Mouse (Mus musculus): ENCODE results near the gene Snx29.

Gene Snx29

GRCm38 (mm10) chr16:11646745-11647289 is 324.1 kb downstream of the Snx29 start:
- no peak for DNase-seq

- peak; percentile 66 for DNase-seq
Measured at GRCm38 (mm10) chr16:11648169-11648688, 325.5 kb downstream of the Snx29 start.

GRCm38 (mm10) chr16:11652686-11653366 is 330.1 kb downstream of the Snx29 start:
- no peak for DNase-seq

GRCm38 (mm10) chr16:11655893-11656292 is 333.2 kb downstream of the Snx29 start:
- no peak for DNase-seq

GRCm38 (mm10) chr16:11657111-11657510 is 334.4 kb downstream of the Snx29 start:
- no peak for DNase-seq

GRCm38 (mm10) chr16:11659111-11659720 is 336.5 kb downstream of the Snx29 start:
- DNase-seq, result no peak

- DNase-seq, result no peak
Measured at GRCm38 (mm10) chr16:11664896-11665705, 342.4 kb downstream of the Snx29 start.

- peak; percentile 55 for DNase-seq
Measured at GRCm38 (mm10) chr16:11665869-11666268, 343.2 kb downstream of the Snx29 start.

GRCm38 (mm10) chr16:11668375-11668774 is 345.7 kb downstream of the Snx29 start:
- DNase-seq, result no peak

GRCm38 (mm10) chr16:11668878-11669277 is 346.2 kb downstream of the Snx29 start:
- DNase-seq, result no peak

GRCm38 (mm10) chr16:11670251-11670970 is 347.7 kb downstream of the Snx29 start:
- DNase-seq, result peak; percentile 17

- DNase-seq, result no peak
Measured at GRCm38 (mm10) chr16:11670971-11671310, 348.2 kb downstream of the Snx29 start.

- DNase-seq, result no peak
Measured at GRCm38 (mm10) chr16:11676006-11676405, 353.3 kb downstream of the Snx29 start.

GRCm38 (mm10) chr16:11685264-11685663 is 362.6 kb downstream of the Snx29 start:
- no peak for DNase-seq

GRCm38 (mm10) chr16:11685735-11686340 is 363.1 kb downstream of the Snx29 start:
- no peak for DNase-seq

- DNase-seq, result no peak
Measured at GRCm38 (mm10) chr16:11687836-11688235, 365.1 kb downstream of the Snx29 start.

- no peak for DNase-seq
Measured at GRCm38 (mm10) chr16:11688281-11689005, 365.7 kb downstream of the Snx29 start.

- no peak for DNase-seq
Measured at GRCm38 (mm10) chr16:11690097-11690496, 367.4 kb downstream of the Snx29 start.

GRCm38 (mm10) chr16:11690756-11691155 is 368.0 kb downstream of the Snx29 start:
- no peak for DNase-seq

GRCm38 (mm10) chr16:11691487-11692200 is 368.9 kb downstream of the Snx29 start:
- no peak for DNase-seq

GRCm38 (mm10) chr16:11692744-11693143 is 370.0 kb downstream of the Snx29 start:
- no peak for DNase-seq

All from kidney, adult 9 months (tissue).